Mouse (Mus musculus): ENCODE results near the gene Hdac7.

Gene Hdac7

GRCm38 (mm10) chr15:97766594-97767279 lies 77.6 kb downstream of the Hdac7 start:
- DNase-seq (ENCODE audit: low spot score), result no peak

DNA sequence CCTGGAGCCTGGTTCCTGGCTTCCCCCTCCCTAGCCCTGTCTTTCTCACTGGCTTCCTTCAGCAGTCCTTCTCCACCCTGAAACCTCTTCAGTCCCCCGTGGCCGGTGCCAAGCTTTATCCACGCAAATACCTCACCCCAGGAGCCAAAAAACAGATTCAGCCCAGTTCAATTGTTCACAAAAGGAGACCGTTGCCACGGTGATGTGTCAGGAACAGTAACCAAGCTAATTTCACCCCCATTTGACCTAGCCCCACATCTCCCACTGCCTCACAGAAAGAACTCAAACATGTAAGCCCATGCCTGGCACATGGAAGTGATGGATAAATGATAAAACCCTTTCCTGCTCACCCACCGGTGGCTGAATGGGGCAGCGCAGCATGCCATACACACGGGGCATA lies 78.1 kb downstream of the Hdac7 start:
- no peak for DNase-seq (ENCODE audit: low spot score)

- no peak for DNase-seq (ENCODE audit: low spot score)
Measured at GRCm38 (mm10) chr15:97765090-97765794, 79.1 kb downstream of the Hdac7 start.

DNA sequence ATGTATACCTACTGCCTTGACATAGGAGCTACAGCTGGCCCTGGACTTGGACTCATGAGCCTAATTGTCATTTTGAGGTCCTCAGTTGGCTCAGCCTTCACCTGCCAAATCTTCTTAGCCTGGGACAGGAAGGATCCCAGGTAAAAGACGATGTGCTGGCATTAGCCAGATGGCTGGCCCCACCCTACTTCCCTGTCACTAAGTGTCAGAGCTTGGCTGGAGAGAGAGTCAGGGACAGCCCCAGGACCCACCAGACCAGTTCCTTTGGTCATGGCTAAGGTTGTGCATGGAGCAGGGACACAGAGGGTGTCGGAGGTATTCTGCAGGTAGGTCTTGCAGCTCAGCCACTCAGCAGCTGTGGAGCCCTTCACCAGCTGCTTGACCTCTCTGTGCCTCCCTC lies 79.8 kb downstream of the Hdac7 start:
- no peak for DNase-seq (ENCODE audit: low spot score)

DNA sequence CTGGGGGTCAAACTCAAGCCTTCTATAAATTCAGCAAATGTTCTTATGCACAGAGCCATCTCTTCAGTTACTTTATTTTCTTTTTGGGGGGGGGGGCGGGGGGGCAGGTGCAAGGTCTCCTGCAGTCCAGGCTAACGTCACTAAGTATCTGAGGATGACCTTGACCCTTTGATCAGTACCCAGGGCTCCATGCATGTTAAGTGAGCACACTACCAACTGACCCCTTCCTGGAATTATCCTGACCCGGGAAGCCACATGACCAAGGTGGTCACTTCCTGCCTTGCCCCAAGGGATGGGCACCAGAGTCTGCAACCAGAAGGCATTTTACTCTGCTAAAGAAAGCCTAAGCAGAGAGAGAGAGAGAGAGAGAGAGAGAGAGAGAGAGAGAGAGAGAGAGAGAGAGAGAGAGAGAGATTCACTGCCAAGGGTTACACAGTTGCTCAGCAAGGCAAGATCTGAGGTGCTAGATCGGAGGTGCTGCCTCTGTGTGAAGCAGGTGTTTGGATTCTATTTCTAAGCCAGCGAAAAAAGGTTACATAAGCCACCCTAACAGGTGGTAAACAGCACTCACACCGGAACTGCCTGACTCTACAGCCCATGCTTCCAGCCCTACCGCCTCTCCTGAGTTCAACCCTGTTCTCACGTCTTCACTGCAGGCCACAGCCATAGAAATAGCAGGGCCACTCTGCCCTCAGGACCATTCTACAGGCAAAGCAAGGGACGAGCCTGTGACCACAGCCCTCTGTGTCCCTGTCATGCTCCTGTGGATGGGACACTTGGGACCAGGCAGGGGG lies 80.8 kb downstream of the Hdac7 start:
- DNase-seq (ENCODE audit: low spot score), result no peak

- no peak for DNase-seq (ENCODE audit: low spot score)
Measured at GRCm38 (mm10) chr15:97762733-97763132, 81.6 kb downstream of the Hdac7 start.

- DNase-seq (ENCODE audit: low spot score), result no peak
Measured at GRCm38 (mm10) chr15:97761438-97761837, 82.9 kb downstream of the Hdac7 start.

DNA sequence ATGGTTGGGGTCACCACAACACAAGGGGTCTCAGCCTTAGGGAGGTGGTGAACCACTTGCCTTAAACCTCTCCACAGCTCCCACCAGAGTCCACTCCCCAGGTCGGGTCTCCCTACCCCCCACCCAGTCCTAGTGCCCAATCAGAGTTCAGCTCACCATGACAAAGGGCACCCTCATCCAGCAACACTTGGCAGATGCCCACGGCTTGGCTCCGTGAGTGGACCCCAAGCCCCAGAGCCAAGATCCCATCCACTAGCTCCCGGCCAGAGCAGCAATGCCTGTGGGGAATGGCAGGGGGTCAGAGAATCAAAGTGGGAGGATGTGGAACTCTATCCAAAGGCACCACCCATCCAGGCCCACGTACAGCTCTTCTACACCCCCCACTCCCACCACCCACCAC lies 83.3 kb downstream of the Hdac7 start:
- DNase-seq (ENCODE audit: low spot score), result no peak

DNA sequence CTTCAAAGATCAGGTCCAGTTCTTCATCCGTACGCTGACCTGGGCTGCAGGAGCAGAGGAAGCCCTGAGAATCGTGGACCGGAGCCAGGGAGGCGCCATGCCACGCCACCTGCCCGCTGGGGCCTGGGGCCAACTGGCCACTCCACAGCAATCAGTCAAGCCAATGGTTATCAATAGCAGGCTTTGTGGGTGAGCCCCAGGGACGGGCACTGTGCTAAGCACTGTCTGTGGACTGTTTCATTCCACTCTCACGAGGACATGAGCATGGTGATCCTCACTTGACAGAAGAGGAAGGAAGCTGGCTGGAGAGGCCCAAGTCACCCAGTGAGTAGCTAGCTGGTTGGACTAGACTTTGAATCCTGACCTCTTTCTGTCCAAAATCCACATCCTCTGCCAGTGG lies 84.3 kb downstream of the Hdac7 start:
- no peak for DNase-seq (ENCODE audit: low spot score)

DNA sequence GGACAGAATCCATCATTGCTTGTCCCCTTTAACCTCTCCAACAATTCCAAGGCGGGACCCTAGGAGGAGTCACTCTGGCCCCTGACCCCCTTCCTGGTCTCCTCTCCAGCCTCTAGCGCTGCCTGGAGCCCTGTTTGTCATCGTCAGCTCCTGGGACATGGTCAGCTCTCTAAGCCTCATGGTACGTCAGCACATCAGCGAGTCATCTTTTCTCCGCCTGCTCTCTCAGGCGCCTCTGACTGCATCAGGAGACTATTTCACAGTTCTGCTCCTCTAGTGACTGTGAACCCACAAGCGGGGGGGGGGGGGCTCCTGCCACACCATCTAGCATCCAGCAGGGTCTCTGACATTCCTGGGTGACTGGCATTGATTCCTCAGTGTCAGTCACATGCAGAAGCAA lies 88.9 kb downstream of the Hdac7 start:
- no peak for DNase-seq (ENCODE audit: low spot score)

DNA sequence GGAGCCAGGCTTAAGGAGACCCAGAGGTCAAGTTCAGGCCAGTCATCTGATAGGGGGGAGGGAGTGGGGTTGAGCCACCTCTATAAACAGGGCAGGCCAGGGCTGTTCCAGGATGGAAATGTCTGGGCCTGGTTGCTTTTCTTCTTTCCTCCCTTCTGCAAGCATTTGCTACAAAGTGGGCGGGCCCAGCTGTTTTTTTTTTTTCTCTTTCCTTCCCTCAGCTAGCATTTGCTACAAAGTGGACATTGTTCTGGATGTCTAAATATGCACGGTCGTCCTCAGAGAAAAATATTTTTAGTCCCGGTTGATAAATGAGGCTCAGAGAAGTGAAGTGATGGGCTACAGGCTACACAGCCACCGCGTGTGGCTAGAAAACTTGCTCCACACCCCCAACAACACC lies 89.8 kb downstream of the Hdac7 start:
- no peak for DNase-seq (ENCODE audit: low spot score)

DNA sequence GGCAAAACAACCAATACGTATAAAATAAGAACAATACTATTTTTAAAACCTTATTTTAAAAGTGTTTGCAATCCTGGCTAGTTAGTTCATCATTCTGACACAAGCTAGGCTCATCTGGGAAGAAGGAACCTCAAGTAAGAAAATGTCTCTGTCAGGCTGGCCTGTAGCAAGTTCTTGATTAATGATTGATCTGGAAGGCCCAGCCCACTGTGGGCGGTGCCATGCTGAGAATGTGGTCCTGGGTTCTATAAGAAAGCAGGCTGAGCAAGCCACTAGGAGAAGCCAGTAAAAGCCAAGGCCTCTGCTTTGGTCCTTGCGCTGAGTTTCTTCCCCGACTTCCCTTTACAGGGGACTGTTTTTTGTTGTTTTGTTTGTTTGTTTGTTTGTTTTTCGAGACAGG lies 91.8 kb downstream of the Hdac7 start:
- no peak for DNase-seq (ENCODE audit: low spot score)

DNA sequence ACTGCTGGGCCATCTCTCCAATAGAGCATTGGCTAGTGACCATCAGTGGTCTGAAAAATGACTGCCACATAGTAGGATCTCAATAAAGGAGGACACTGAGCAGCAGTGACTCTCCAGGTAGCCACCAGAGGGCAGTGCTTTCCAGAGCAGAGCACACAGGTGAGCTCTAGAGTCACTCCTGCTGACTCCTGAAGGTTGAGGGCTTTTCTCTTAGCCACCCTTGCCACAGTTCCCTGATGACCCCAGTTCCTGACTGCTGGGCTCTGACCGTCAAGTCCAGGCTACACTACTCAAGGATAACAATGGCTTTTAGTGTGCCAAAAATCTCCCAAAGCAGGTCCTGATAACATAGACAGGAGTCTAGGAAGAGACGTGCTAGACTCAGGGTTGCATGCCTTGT lies 92.6 kb downstream of the Hdac7 start:
- no peak for DNase-seq (ENCODE audit: low spot score)

DNA sequence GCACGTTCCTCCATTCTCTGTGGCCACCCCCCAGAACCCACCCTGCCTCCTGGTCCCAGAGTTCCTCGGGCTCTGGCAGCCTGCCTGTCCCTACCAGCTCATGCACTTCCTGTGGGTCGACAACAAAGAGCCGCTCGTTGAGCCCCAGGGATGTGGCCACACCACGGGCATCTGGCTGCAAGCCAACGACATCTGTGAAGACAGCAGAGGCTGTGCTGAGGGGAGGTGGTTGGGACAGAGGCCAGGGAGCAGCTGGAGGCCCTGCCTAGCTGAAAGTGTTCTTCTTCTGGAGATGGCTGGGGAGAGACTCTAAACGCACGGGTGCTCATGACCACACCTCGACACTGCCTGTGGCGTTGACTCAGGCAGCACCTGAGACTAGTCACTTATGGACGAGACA lies 93.6 kb downstream of the Hdac7 start:
- peak; percentile 61 for DNase-seq (ENCODE audit: low spot score)

GRCm38 (mm10) chr15:97749841-97750240 lies 94.5 kb downstream of the Hdac7 start:
- DNase-seq (ENCODE audit: low spot score), result no peak

- no peak for DNase-seq (ENCODE audit: low spot score)
Measured at GRCm38 (mm10) chr15:97749397-97749796, 94.9 kb downstream of the Hdac7 start.

GRCm38 (mm10) chr15:97748964-97749363 lies 95.3 kb downstream of the Hdac7 start:
- no peak for DNase-seq (ENCODE audit: low spot score)

DNA sequence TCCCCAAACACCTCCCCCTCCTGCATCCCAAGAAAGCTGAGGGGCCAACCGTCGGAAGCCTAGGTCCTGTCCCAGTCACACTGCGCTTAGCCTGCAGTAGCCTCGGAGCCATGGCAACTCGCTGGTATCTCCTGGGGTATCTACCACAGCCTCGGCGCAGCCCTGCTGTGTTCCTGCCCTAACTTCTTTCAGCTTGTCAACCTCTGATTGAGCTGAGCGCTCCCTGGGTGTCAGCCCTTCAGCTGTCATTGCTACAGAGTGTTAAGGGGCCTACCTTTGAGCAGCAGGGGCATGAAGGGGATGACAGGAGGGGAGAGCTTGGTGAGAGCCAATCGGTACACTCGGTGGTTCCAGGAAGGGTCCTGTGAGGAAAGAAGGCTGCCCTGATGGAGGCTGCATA lies 96.0 kb downstream of the Hdac7 start:
- no peak for DNase-seq (ENCODE audit: low spot score)

GRCm38 (mm10) chr15:97747486-97747885 lies 96.8 kb downstream of the Hdac7 start:
- DNase-seq (ENCODE audit: low spot score), result no peak

DNA sequence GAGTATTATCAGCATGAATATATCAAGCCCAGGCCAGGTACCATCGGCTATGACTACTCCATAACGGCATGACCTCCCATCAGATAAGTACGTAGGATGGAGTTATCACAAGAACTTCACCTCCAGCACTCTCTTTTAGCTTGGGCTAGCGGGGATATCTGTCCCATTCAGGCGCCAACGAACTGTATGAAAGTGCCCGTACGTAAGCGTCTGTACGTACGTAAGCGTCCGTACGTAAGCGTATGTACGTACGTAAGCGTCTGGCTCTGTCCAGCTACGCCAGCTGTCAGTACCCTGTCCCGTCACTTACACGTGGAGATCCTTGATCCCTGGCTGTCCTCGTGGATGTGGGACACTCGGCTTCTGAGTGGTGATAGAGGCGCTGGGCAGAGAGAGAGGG lies 97.6 kb downstream of the Hdac7 start:
- no peak for DNase-seq (ENCODE audit: low spot score)

DNA sequence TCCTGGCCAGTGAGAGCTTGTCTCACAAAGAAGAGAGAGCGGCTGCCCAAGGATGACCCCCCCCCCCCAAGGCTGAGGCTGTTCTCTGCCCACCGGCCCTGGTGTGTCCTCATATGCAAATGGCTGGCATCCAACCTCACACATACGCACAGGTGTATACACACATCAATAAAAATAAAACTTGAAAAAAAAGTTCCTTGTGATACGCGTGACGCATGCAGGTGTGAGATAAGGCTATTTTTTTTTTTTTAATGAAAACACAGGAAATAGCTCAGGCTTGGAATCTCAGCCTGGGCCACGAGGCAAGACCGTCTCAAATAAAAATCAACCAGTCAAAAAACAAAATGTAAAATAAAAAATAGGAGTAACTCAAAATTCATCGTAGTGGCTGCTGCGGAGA lies 98.0 kb downstream of the Hdac7 start:
- DNase-seq (ENCODE audit: low spot score), result no peak

- peak; percentile 47 for DNase-seq (ENCODE audit: low spot score)
Measured at GRCm38 (mm10) chr15:97745331-97745730, 99.0 kb downstream of the Hdac7 start.

- DNase-seq (ENCODE audit: low spot score), result no peak
Measured at GRCm38 (mm10) chr15:97744930-97745329, 99.4 kb downstream of the Hdac7 start.

Measured in urinary bladder, postnatal 14 days (tissue).